Mouse (Mus musculus) ES-E14 (cell line): Measurements from ENCODE around the gene Ppp4r3a. TPM values are rescaled to one million over a fixed set of nuclear protein-coding genes. Genes with fewer than 3 reads are reported as not detected.
"Not testable (repeated sequence)": the region's sequence is repeated elsewhere in the genome, so short reads cannot be mapped to it uniquely, and the experiment has no call there.

Experiments used
- DNase-seq: peaks from one replicate; pipeline ENCODE4 v3.0.0-alpha.2; 2013; ENCODE audit warnings: low read depth, low spot score
- H3K27ac ChIP-seq: 2 replicates; pipeline ENCODE4 v1.5.1; 2012; ENCODE audit warnings: low read depth, mild to moderate bottlenecking, low read length, moderate library complexity, mixed read lengths; ENCODE audit not compliant: poor library complexity, insufficient read depth, severe bottlenecking
- H3K36me3 ChIP-seq: 2 replicates; pipeline ENCODE4 v1.6.1; 2012; ENCODE audit warnings: mild to moderate bottlenecking, low read length, moderate library complexity, mixed read lengths; ENCODE audit not compliant: control insufficient read depth, poor library complexity, insufficient read depth, severe bottlenecking
- H3K4me1 ChIP-seq, 2 experiments: fragments of 150-350 bp in 1 of 2; sonication (generic) in 1 of 2; 2 replicates each; pipeline ENCODE4 v1.6.1; 2012; ENCODE audit warnings: low read length in 2 of 2, mild to moderate bottlenecking in 1 of 2, mixed read lengths in 1 of 2; ENCODE audit not compliant: control insufficient read depth in 2 of 2, insufficient read depth in 2 of 2, poor library complexity in 1 of 2
- H3K4me3 ChIP-seq, 2 experiments: fragments of 150-350 bp in 1 of 2; sonication (generic) in 1 of 2; 2 replicates each; pipeline ENCODE4 v1.5.1; 2012; ENCODE audit warnings: low read length in 2 of 2, low read depth in 1 of 2, mild to moderate bottlenecking in 1 of 2, mixed read lengths in 1 of 2; ENCODE audit not compliant: insufficient read depth in 1 of 2, poor library complexity in 1 of 2, severe bottlenecking in 1 of 2
- H3K9ac ChIP-seq: 2 replicates; pipeline ENCODE4 v1.6.1; 2012; ENCODE audit warnings: low read depth, mild to moderate bottlenecking, low read length, mixed read lengths; ENCODE audit not compliant: poor library complexity, insufficient read depth, severe bottlenecking
- H3K9me3 ChIP-seq: fragments of 150-350 bp; sonication (generic); 2 replicates; pipeline ENCODE4 v1.6.1; 2012; ENCODE audit warnings: low read depth, mild to moderate bottlenecking, low read length; ENCODE audit not compliant: control insufficient read depth, insufficient read depth
- CHD2 ChIP-seq: IDR thresholded peaks from 2 replicates; pipeline ENCODE4 v1.6.1; 2014; ENCODE audit warnings: mild to moderate bottlenecking, low read depth, low read length, inconsistent platforms
- HCFC1 ChIP-seq: IDR thresholded peaks from 2 replicates; pipeline ENCODE4 v1.6.1; 2012; ENCODE audit warnings: low read length, inconsistent platforms, borderline replicate concordance; ENCODE audit not compliant: insufficient read depth
- MAFK ChIP-seq: IDR thresholded peaks from 2 replicates; pipeline ENCODE4 v1.6.1; 2014; ENCODE audit warnings: mild to moderate bottlenecking, low read depth, low read length, inconsistent platforms; ENCODE audit not compliant: insufficient read depth
- ZC3H11A ChIP-seq: IDR thresholded peaks from 2 replicates; pipeline ENCODE4 v1.6.1; 2012; ENCODE audit warnings: low read depth, mild to moderate bottlenecking, inconsistent platforms, low read length, borderline replicate concordance
- ZNF384 ChIP-seq: IDR thresholded peaks from 2 replicates; pipeline ENCODE4 v1.6.1; 2012; ENCODE audit warnings: low read depth, low read length, inconsistent platforms
- in situ Hi-C, 2 experiments: fragments of 600-800 bp; cut with MboI; formaldehyde crosslinking; loops; one replicate each; pipeline ENCODE4 v1.15.1; 2025; ENCODE audit warnings: low sequenced_read_pairs in 2 of 2, inconsistent platforms in 1 of 2; ENCODE audit not compliant: unreplicated experiment in 2 of 2
- total RNA-seq: library from RNA; depleted of rRNA; stranded (reverse); fragments of 300-350 nt; gene quantifications from 2 replicates; pipeline ENCODE4 v1.2.3, GENCODE M21; 2012; rRNA removed

Gene Ppp4r3a
- 78.8 and 87.1 TPM in 2 replicates for total RNA-seq

DNA sequence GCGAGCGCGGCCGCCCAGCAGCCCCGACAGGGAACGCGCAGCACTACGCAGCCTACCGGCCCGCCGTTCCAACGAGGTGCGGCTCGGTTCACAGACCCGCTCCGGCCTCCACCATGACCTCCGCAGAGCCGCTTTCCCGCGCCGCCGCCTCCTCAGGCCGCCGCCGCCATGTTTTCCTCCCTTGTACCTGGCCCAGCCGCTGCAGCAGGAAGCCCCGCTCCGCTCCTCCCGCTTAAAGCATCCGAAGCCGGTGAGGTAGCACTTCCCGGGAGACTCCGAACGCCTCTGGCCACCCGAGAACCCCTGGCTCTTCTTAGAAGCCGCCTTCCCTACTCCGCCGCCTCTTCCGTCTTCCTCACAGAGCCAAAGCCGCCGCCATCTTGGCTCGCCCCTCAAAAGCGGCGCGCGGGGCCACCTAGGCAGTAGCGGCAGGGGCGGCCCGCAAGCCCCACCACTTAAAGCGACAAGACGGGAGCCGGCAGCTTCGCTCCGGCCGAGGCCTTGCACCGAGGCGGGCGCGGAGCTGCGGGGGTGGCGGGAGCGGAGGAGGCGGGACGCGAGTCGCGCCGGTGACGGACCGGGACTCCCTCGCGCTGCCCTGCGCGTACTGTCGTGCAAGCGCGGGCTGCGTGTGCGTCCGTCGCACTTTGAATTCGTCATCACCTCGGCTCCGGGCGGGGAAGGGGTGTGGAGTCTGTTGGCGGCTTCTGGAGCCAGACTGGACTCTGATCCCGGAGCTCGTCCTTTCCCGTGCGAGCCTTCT, at the start of gene Ppp4r3a:
Ppp4r3a (minus strand) TSS at position 627 of the 763 bp plus-strand sequence.
- H3K9ac ChIP-seq = peak within 1 kb of the TSS; percentile 99
- H3K4me3 ChIP-seq = peak within 1 kb of the TSS; percentile 97 to 98
- DNase-seq = peak; percentile 91
- H3K27ac ChIP-seq = peak within 1 kb of the TSS; percentile 95
- TF ChIP-seq ZNF384 (no peak), ZC3H11A (0 out of 2 replicates have a peak, but pooled peaks have one; percentile 9), HCFC1 (peak; percentile 86)
- in situ Hi-C loops = no loop called here
- H3K9me3 ChIP-seq = no peaks in the 10 kb centered on the region
- H3K4me1 ChIP-seq = no peaks in the 10 kb centered on the region
- H3K36me3 ChIP-seq = peaks cover 1% of the 10 kb centered on the region; the same call in 1 of the 2 replicates

DNA sequence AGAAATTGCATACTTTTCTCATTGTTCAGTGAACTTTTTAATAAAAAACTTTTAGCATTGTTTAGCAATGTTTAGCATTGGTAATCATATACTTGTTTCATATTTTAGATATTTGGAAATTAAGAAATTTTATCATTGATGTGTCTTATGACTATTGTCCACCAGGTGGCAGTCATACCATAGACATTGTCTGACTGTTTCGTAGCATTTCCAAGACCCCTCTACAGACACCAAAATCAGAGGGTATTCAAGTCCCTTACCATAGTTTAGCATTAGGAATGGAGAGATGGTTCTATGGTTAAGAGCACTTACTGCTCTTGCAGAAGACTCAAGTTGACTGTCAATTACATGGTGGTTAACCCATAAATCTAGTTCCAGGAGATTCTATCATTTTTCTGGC, 39.5 kb upstream of the Ppp4r3a start:
- Histone ChIP-seq H3K9ac (no peak overlapping the region), H3K27ac (no peak overlapping the region), H3K36me3 (no peaks in the 10 kb centered on the region), H3K4me1 (no peaks in the 10 kb centered on the region), H3K4me3 (no peak overlapping the region), H3K9me3 (no peaks in the 10 kb centered on the region)
- TF ChIP-seq MAFK = no peak
- no peak for TF ChIP-seq ZNF384
- peak; percentile 85 for TF ChIP-seq ZC3H11A
- no peak for TF ChIP-seq CHD2
- in situ Hi-C loops = loop anchor here in 1 of 2 experiments (25.0 kb wide), 1 partner anchor 239 kb away; no protein-coding TSS in a partner anchor
- no peak for DNase-seq

DNA sequence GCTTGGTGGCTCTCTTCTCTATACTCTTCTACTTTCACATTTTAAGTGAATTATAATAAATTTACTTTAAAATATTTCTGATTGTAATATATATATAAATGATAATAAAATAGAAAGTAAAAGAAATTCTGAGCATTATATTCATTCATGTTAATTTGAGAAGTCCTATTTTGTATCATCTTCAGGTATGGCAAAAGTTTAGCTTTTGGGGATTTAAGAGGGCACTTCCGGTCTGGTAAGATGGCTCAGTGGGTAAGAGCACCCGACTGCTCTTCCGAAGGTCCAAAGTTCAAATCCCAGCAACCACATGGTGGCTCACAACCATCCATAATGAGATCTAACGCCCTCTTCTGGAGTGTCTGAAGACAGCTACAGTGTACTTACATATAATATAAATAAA, 38.6 kb upstream of the Ppp4r3a start:
- not testable (repeated sequence) for H3K4me1 ChIP-seq, H3K9me3 ChIP-seq, DNase-seq, H3K4me3 ChIP-seq, H3K36me3 ChIP-seq, H3K9ac ChIP-seq, H3K27ac ChIP-seq
- in situ Hi-C loops = loop anchor here in 1 of 2 experiments (25.0 kb wide), 1 partner anchor 240 kb away; no protein-coding TSS in a partner anchor

DNA sequence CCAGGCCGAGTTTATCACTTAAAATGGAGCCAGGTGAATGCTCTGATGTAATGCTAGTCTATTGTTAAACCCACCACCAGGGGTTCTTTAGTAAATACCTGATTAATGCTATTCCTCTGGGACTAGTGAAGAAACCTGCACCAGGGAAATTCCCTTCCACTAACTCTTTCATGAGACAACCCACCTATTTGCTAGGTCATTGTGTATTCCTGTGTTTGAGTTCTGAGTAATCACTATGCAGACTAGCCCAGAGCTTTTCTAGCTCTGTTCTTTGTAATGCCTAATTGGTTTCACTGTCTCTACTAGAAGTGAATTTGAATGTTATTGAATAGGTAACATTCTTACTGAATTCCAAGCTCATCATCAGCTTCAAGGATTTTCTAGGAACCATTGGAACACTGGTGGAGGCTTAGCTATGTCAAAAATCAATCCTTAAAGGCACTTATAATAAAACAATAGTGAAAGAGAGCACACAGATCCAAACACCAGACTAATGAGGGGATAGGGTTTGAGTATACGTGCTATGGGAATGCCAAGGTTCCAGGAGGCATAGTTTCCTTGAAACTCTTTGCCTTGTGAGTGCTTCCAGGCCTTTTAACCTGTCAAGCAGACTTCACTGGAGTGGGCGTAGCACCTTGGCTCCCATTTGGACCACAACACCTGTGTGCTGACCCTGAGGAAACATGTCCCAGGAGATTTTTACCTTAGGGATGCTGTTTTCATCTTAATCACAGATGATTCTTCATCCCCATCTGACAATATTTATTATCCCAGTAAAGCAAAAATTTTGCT, 26.5 kb upstream of the Ppp4r3a start:
- not testable (repeated sequence) for DNase-seq, H3K9ac ChIP-seq, H3K9me3 ChIP-seq, H3K4me3 ChIP-seq, H3K4me1 ChIP-seq, H3K36me3 ChIP-seq
- in situ Hi-C loops = loop anchor here in 1 of 2 experiments (25.0 kb wide), 1 partner anchor 252 kb away; no protein-coding TSS in a partner anchor
- peak; percentile 33; the same call in 1 of the 2 replicates for TF ChIP-seq CHD2
- H3K27ac ChIP-seq = peak overlapping the region; percentile 73
